Mouse (Mus musculus) erythroblast, embryonic 14.5 days (primary cell): ENCODE measurements around the gene Ddx58. TPM values are rescaled to one million over a fixed set of nuclear protein-coding genes. Genes with fewer than 3 reads are reported as not detected.

Experiments used
- H3K27me3 ChIP-seq: 2 replicates; pipeline ENCODE4 v1.6.1; 2012; ENCODE audit warnings: inconsistent platforms; ENCODE audit not compliant: control insufficient read depth
- H3K36me3 ChIP-seq: 2 replicates; pipeline ENCODE4 v1.6.1; 2012; ENCODE audit warnings: mild to moderate bottlenecking, inconsistent platforms; ENCODE audit not compliant: control insufficient read depth
- H3K4me1 ChIP-seq: 2 replicates; pipeline ENCODE4 v1.6.1; 2012; ENCODE audit warnings: inconsistent platforms; ENCODE audit not compliant: control insufficient read depth
- H3K4me3 ChIP-seq: replicated peaks from 2 replicates; pipeline ENCODE3; 2012; ENCODE audit warnings: moderate library complexity, mild to moderate bottlenecking, inconsistent platforms
- H3K9me3 ChIP-seq: 2 replicates; pipeline ENCODE4 v1.6.1; 2012; ENCODE audit warnings: low read length, inconsistent platforms, mixed read lengths; ENCODE audit not compliant: control insufficient read depth
- GATA1 ChIP-seq: IDR thresholded peaks from 2 replicates; pipeline ENCODE4 v1.6.1; 2012; ENCODE audit warnings: low read length, inconsistent platforms, mixed read lengths
- TAL1 ChIP-seq: IDR thresholded peaks from 3 replicates; pipeline ENCODE4 v1.6.1; 2012; ENCODE audit warnings: low read length, inconsistent platforms, mixed read lengths
- polyA plus RNA-seq: library from polyadenylated mRNA; stranded (reverse); fragments of >175 nt; gene quantifications from 2 replicates; pipeline ENCODE4 v1.2.3, GENCODE M21; 2012

The Ddx58 gene
- 0.01 TPM in 1 of 2 replicates, not detected in the other for polyA plus RNA-seq

DNA sequence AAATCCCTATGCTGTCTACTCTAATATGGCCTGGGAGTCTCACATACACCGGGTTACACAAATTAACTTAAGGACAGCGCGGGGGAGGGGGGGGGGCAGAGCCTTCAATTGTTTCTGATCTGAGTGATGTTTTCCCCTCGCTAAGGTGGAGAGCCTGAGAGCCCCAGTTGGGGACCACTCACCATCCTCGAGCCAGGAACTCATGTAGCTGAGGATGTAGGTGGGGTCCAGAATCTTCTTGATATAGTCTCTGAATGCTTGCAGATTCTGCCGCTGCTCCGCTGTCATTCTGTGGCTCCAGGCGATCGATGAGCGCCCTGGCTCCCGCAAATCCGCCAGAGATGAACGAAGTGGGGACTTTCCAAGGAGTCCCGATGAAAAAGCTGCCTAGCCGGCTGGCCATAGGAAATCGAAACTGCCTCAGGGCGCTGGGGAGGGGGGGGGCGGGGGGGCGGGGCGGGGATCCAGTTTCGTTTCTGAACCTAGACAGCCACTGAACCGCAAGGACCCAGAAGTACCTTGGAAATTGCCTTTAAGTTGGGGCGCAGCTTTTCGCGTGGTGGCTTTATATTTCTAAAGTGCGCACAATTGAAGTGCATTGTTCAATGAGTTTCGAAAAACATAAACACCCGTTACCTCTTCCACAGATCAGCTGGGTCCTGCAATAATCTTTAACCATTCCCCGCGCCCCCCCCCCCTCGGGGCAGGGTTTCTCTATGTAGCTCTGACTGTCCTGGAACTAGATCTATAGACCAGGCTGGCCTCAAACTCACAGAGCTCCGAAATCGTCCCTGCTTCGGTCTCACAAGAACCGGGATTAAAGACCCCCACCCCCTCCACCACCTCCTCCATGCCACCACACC is at the start of gene Ddx58:
Gene Ddx58 (minus strand): TSS at position 420 of the 863 bp plus-strand sequence.
- H3K27me3 ChIP-seq: peaks cover 5% of the 10 kb centered on the region
- peak within 1 kb of the TSS; percentile 63 for H3K4me3 ChIP-seq

DNA sequence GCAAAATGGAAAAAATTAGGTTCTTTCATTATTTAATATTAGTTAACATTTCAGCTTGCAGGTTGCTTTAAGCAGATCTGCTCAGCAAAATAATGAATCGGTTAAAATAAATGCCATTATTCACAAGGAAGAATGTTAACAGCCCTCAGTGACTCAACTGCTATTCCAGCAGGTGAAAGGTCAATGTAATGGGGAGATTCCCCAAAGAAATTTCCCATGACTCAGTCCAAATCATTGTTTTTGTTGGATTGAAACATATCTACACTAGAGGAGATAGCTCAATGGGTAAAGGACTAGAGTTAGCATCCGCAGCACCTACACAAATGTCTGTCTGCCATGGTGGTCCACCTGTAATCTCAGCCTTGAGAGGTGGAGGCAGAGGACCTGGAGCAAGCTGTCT is 49.4 kb upstream of the Ddx58 start:
- no peak for TF ChIP-seq GATA1
- TF ChIP-seq TAL1: no peak
- Histone ChIP-seq H3K9me3 (peaks cover 13% of the 10 kb centered on the region), H3K4me1 (no peaks in the 10 kb centered on the region), H3K36me3 (no peaks in the 10 kb centered on the region), H3K27me3 (no peaks in the 10 kb centered on the region), H3K4me3 (no peak overlapping the region)

More for the DNA sequence above, at the start of gene Ddx58:
- TF ChIP-seq GATA1 (no peak), TAL1 (no peak)
- Histone ChIP-seq H3K4me1 (peaks cover 12% of the 10 kb centered on the region), H3K36me3 (no peaks in the 10 kb centered on the region), H3K9me3 (no peaks in the 10 kb centered on the region)

DNA sequence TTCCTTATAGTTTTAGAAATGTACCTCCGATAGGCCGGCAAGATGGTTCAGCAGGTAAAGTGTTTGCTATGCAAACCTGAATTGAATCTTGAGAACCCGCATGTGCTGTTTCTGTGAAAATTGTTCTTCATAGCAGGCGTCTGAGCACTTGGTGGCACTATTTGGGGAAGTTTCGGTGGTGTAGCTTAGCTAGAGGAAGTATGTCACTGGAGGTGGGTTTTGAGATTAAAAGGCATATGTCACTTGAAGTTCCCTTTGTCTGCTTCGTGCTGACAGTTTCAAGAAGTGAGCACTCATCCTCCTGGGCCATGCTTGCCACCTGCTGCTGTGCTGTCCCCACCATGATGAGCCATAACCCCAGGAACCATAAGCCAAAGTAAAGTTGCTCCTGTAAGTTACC is 47.8 kb upstream of the Ddx58 start:
- Histone ChIP-seq H3K27me3 (no peaks in the 10 kb centered on the region), H3K4me3 (no peak overlapping the region), H3K4me1 (no peaks in the 10 kb centered on the region), H3K9me3 (peaks cover 10% of the 10 kb centered on the region), H3K36me3 (no peaks in the 10 kb centered on the region)
- no peak for TF ChIP-seq TAL1
- TF ChIP-seq GATA1: no peak

DNA sequence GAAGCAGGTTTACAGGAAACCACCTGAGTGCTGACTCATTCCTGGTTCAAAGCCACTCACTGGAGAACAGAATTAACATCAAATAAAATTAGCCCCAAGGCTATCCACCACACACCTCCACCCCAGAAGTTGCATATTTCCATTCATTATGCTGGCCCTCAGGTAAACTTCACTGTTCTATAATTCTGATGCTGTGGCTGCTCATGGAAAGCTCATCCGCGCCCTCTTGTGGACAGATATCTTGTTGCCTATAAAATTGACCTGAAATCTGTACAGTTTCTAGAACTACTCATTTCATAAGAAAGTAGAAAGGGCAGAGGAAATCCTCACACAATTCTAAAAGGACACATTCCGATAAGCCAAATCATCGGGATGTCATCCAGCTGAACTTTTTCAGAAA is 46.0 kb upstream of the Ddx58 start:
- no peak for TF ChIP-seq TAL1
- no peak for TF ChIP-seq GATA1
- no peaks in the 10 kb centered on the region for H3K36me3 ChIP-seq
- H3K4me1 ChIP-seq: no peaks in the 10 kb centered on the region
- H3K9me3 ChIP-seq: peaks cover 2% of the 10 kb centered on the region
- no peak overlapping the region for H3K4me3 ChIP-seq
- H3K27me3 ChIP-seq: no peaks in the 10 kb centered on the region

DNA sequence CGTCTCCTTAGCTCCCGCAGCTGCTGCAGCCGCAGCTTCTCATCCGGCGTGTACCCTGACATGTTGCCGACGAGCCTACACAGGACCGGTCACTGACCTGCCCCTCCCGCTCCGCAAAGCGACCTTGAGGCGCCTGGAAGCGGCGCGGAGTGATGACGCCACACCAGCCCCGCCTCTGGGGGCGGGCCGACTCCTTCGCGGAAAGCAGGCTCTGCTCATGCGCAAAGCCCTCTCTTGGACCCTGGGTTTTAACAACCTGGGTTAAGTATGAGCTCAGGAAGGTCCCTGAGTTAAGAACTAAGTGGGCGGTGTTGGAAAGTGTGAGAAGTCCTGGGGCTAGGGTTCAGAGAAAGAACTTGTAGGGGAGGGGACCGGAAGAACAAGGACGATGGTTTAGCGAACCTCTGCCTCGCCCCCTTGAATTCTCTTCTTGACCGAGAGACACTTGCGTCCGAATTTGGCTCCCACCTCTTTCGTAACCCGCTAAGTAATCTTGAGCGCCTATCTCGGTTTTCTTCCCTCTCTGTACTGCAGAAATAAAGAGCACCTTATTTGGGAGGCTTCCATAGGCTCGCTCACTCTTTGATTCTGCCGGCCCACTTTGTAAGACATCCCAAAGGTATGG is 39.8 kb upstream of the Ddx58 start, which contains the start of gene Ndufb6:
Gene Ndufb6 (minus strand): TSS at position 146 of the 625 bp plus-strand sequence.
- Histone ChIP-seq H3K4me3 (peak within 1 kb of the TSS; percentile 89), H3K36me3 (peaks cover 15% of the 10 kb centered on the region), H3K4me1 (peaks cover 20% of the 10 kb centered on the region), H3K9me3 (no peaks in the 10 kb centered on the region), H3K27me3 (no peaks in the 10 kb centered on the region)
- TF ChIP-seq GATA1: no peak
- TF ChIP-seq TAL1: no peak

DNA sequence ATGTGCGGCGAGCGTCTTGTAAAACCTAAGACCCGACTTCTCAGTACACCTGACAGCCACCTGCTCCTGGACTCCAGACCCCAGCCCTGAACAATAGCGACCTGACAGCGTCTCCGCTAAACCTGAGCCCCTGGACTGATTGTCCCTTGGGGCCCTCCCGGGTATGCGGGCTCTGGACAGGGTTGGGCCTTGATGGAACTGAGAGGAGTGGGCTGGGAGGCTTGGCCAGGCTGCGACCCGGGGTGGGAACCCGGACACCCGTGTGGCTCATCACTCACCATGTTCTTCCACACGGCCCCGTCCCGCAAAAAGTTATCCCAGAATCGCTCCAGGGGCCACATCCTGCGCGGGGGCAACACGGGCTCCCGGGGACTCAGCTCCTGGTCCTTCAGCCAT is 39.2 kb upstream of the Ddx58 start:
- Histone ChIP-seq H3K27me3 (no peaks in the 10 kb centered on the region), H3K36me3 (peaks cover 17% of the 10 kb centered on the region), H3K9me3 (no peaks in the 10 kb centered on the region), H3K4me1 (peaks cover 20% of the 10 kb centered on the region), H3K4me3 (peak overlapping the region; percentile 89)
- TF ChIP-seq TAL1: no peak
- no peak for TF ChIP-seq GATA1

DNA sequence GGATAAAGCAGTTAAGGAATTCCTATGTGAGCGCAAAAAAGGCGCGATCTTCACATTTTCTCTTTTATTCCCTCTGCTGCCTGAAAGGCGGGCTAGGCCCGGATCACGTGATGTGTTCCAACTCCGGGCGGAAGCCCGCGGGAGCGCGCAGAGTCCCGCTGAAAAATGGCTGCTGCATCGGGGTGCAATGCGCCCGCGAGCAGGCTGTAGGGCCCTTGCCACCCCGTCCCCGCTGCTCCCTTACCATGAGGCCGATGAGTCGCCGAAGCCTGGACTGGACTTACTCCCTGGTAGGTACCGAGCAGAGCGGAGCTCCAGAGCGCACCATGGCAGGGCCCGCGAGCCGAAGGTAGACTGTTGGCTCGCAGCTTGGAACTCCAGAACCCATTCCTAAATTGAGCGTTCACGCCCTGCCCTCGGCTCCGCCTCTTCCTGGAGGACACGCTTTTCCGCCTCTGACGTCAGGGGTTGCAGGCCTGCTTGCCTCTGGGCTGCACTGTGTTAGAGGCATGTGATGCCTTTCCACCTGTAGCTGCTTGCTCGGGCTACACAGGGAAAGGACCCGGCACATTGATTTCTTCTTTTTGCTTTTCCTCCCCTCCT is 29.9 kb upstream of the Ddx58 start, which contains the start of the genes Smim27 and Topors:
Gene Smim27 (plus strand): TSS at position 150 of the 603 bp plus-strand sequence.
Gene Topors (minus strand): TSS at position 421 of the 603 bp plus-strand sequence.
- Histone ChIP-seq H3K36me3 (peaks cover 50% of the 10 kb centered on the region), H3K4me3 (peak within 1 kb of the TSS; percentile 96), H3K27me3 (no peaks in the 10 kb centered on the region), H3K9me3 (no peaks in the 10 kb centered on the region), H3K4me1 (peaks cover 48% of the 10 kb centered on the region)
- no peak for TF ChIP-seq TAL1
- no peak for TF ChIP-seq GATA1

DNA sequence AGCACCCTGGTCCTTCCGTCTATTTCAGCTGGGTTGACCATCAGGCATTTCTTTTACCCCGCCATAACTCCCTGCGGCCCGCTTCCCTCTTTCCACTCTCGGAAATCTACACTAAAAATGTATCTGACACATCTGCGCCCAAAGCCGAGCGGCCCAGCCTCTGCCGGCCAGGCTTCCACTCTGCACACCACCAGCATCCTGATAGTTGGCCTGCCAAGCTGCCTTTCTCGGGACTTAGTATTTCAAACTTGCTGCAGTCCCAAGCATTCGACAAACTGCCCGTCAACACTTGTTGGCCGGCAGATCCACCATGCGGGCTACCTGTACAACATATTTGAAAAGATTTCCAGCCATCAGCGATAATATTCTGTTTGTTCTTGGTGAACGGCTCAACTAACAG is 29.2 kb upstream of the Ddx58 start:
- Histone ChIP-seq H3K4me1 (peaks cover 48% of the 10 kb centered on the region), H3K36me3 (peaks cover 49% of the 10 kb centered on the region), H3K4me3 (peak overlapping the region; percentile 96), H3K9me3 (no peaks in the 10 kb centered on the region), H3K27me3 (no peaks in the 10 kb centered on the region)
- TF ChIP-seq TAL1 (no peak), GATA1 (no peak)
